Mouse (Mus musculus) hindbrain, embryonic 11.5 days (tissue): ENCODE data around the gene Gm49388. TPM values are rescaled to one million over a fixed set of nuclear protein-coding genes. Genes with fewer than 3 reads are reported as not detected.
"Not testable (repeated sequence)": the region's sequence is repeated elsewhere in the genome, so short reads cannot be mapped to it uniquely, and the experiment has no call there.

Experiments used
- ATAC-seq: fragments of 200-750 bp; cut with Nextera tagmentation; 2 replicates; pipeline ENCODE4 v1.8.0; 2017; ENCODE audit warnings: mild to moderate bottlenecking, moderate TSS enrichment, moderate library complexity; ENCODE audit not compliant: low FRiP score
- DNase-seq: peaks from one replicate; pipeline ENCODE4 v3.0.0-alpha.2; 2015; ENCODE audit warnings: low spot score
- H3K27ac ChIP-seq: fragments of 300-500 bp; sonication (generic); 2 replicates; pipeline ENCODE4 v1.5.1; 2014; ENCODE audit warnings: mild to moderate bottlenecking, low read depth, low read length
- H3K27me3 ChIP-seq: fragments of 300-500 bp; sonication (generic); 2 replicates; pipeline ENCODE4 v1.6.1; 2014; ENCODE audit warnings: mild to moderate bottlenecking, low read length, moderate library complexity, mixed read lengths; ENCODE audit not compliant: control insufficient read depth, insufficient read depth
- H3K36me3 ChIP-seq: fragments of 300-500 bp; sonication (generic); 2 replicates; pipeline ENCODE4 v1.6.1; 2014; ENCODE audit warnings: mild to moderate bottlenecking, low read length, moderate library complexity, mixed read lengths; ENCODE audit not compliant: control insufficient read depth, insufficient read depth
- H3K4me1 ChIP-seq: fragments of 300-500 bp; sonication (generic); replicated peaks from 2 replicates; pipeline ENCODE4 v1.6.1; 2014; ENCODE audit warnings: low read length, mixed read lengths; ENCODE audit not compliant: control insufficient read depth, insufficient read depth
- H3K4me2 ChIP-seq: fragments of 300-500 bp; sonication (generic); replicated peaks from 2 replicates; pipeline ENCODE4 v1.6.1; 2014; ENCODE audit warnings: mild to moderate bottlenecking, low read depth, low read length
- H3K4me3 ChIP-seq: fragments of 300-500 bp; sonication (generic); 2 replicates; pipeline ENCODE4 v1.5.1; 2014; ENCODE audit warnings: low read depth, low read length
- H3K9ac ChIP-seq: fragments of 300-500 bp; sonication (generic); 2 replicates; pipeline ENCODE4 v1.6.1; 2014; ENCODE audit warnings: low read depth, low read length
- H3K9me3 ChIP-seq: fragments of 300-500 bp; sonication (generic); 2 replicates; pipeline ENCODE4 v1.6.1; 2016; ENCODE audit warnings: low read length; ENCODE audit not compliant: control insufficient read depth
- WGBS: fragments of 180-500 bp; shearing (Covaris S2); extraction: QIAGEN DNeasy Blood & Tissue Kit; methylation state at CpG from one replicate; pipeline ENCODE4 v1.1.7; 2014; 5-methylcytosine and 5-hydroxymethylcytosine counted together
- polyA plus RNA-seq: library from polyadenylated mRNA; unstranded; fragments of >200 nt; fragmentation: Nextera tagmentation; extraction: Ambion mirVana; gene quantifications from 2 replicates; pipeline ENCODE4 v1.2.1, GENCODE M21; 2014

Gene Gm49388
- polyA plus RNA-seq, 1 experiment from 2014 or later = not detected

- WGBS = 91% methylated on average over 5 of the region's 5 CpGs
- Histone ChIP-seq H3K4me2 (no peak overlapping the region), H3K27me3 (no peaks in the 10 kb centered on the region), H3K27ac (no peak overlapping the region), H3K4me3 (no peak overlapping the region), H3K9me3 (no peaks in the 10 kb centered on the region), H3K4me1 (no peaks in the 10 kb centered on the region; the same call in 1 of the 2 replicates), H3K9ac (no peak overlapping the region), H3K36me3 (no peaks in the 10 kb centered on the region)
- ATAC-seq (no peak), DNase-seq (no peak)
Observed at GRCm38 (mm10) chr7:127837473-127837872, 52.1 kb downstream of the Gm49388 start.

- not testable (repeated sequence) for H3K27me3 ChIP-seq, ATAC-seq, H3K4me1 ChIP-seq, H3K27ac ChIP-seq, H3K4me3 ChIP-seq, DNase-seq, H3K36me3 ChIP-seq, H3K9ac ChIP-seq, H3K4me2 ChIP-seq, H3K9me3 ChIP-seq
- WGBS = 82% methylated on average over 4 of the region's 4 CpGs
Observed at GRCm38 (mm10) chr7:127837878-127838277, 52.5 kb downstream of the Gm49388 start.

- H3K4me3 ChIP-seq, H3K4me2 ChIP-seq, H3K9me3 ChIP-seq, DNase-seq, H3K4me1 ChIP-seq, ATAC-seq, H3K27me3 ChIP-seq, H3K36me3 ChIP-seq, H3K9ac ChIP-seq, H3K27ac ChIP-seq: not testable (repeated sequence)
- WGBS = 87% methylated on average over 2 of the region's 2 CpGs
Observed at GRCm38 (mm10) chr7:127840031-127840430, 54.6 kb downstream of the Gm49388 start.

- no peaks in the 10 kb centered on the region; the same call in 1 of the 2 replicates for H3K36me3 ChIP-seq
- 4% methylated on average over 15 of the region's 15 CpGs for whole genome bisulfite sequencing
- peak overlapping the region; percentile 64 for H3K4me3 ChIP-seq
- peak overlapping the region; percentile 99 for H3K4me2 ChIP-seq
- DNase-seq (peak; percentile 9), ATAC-seq (peak; percentile 23; the same call in 1 of the 2 replicates)
- H3K9ac ChIP-seq = peak overlapping the region; percentile 57
- no peaks in the 10 kb centered on the region; the same call in 1 of the 2 replicates for H3K4me1 ChIP-seq
- peak overlapping the region; percentile 77 for H3K27ac ChIP-seq
- H3K27me3 ChIP-seq = no peaks in the 10 kb centered on the region
- no peaks in the 10 kb centered on the region for H3K9me3 ChIP-seq
Observed at GRCm38 (mm10) chr7:127840886-127841285, 55.5 kb downstream of the Gm49388 start.

GRCm38 (mm10) chr7:127841340-127842000 is 56.1 kb downstream of the Gm49388 start:
- peak overlapping the region; percentile 57 for H3K9ac ChIP-seq
- peak overlapping the region; percentile 77 for H3K27ac ChIP-seq
- WGBS = under 1% methylated on average over 46 of the region's 46 CpGs
- no peaks in the 10 kb centered on the region; the same call in 1 of the 2 replicates for H3K36me3 ChIP-seq
- ATAC-seq (peak; percentile 92), DNase-seq (peak; percentile 93)
- H3K9me3 ChIP-seq = no peaks in the 10 kb centered on the region
- peak overlapping the region; percentile 64 for H3K4me3 ChIP-seq
- H3K4me1 ChIP-seq = no peaks in the 10 kb centered on the region; the same call in 1 of the 2 replicates
- H3K4me2 ChIP-seq = peak overlapping the region; percentile 99
- H3K27me3 ChIP-seq = no peaks in the 10 kb centered on the region

GRCm38 (mm10) chr7:127842001-127842718 is 56.8 kb downstream of the Gm49388 start:
- Histone ChIP-seq H3K27ac (0 out of 2 replicates have a peak overlapping the region, but pooled peaks have one; percentile 7), H3K4me3 (peak overlapping the region; percentile 64), H3K36me3 (no peaks in the 10 kb centered on the region; the same call in 1 of the 2 replicates), H3K4me1 (no peaks in the 10 kb centered on the region; the same call in 1 of the 2 replicates), H3K27me3 (no peaks in the 10 kb centered on the region), H3K9ac (peak overlapping the region; percentile 57), H3K4me2 (peak overlapping the region; percentile 99), H3K9me3 (no peaks in the 10 kb centered on the region)
- DNase-seq (peak; percentile 80), ATAC-seq (peak; percentile 69)
- under 1% methylated on average over 40 of the region's 40 CpGs for WGBS

GRCm38 (mm10) chr7:127849973-127850875 is 64.8 kb downstream of the Gm49388 start:
- no peak for ATAC-seq
- 82% methylated on average over 6 of the region's 6 CpGs for WGBS
- Histone ChIP-seq H3K9me3 (no peaks in the 10 kb centered on the region), H3K27me3 (no peaks in the 10 kb centered on the region), H3K4me3 (no peak overlapping the region), H3K4me2 (no peak overlapping the region), H3K4me1 (no peaks in the 10 kb centered on the region), H3K27ac (no peak overlapping the region), H3K36me3 (no peaks in the 10 kb centered on the region), H3K9ac (no peak overlapping the region)
- DNase-seq = no peak

- ATAC-seq (no peak), DNase-seq (no peak)
- H3K4me1 ChIP-seq = no peaks in the 10 kb centered on the region
- no peaks in the 10 kb centered on the region for H3K27me3 ChIP-seq
- H3K9me3 ChIP-seq = no peaks in the 10 kb centered on the region
- H3K9ac ChIP-seq = no peak overlapping the region
- H3K36me3 ChIP-seq = no peaks in the 10 kb centered on the region
- no peak overlapping the region for H3K27ac ChIP-seq
- no peak overlapping the region for H3K4me2 ChIP-seq
- H3K4me3 ChIP-seq = no peak overlapping the region
- 78% methylated on average over 5 of the region's 5 CpGs for WGBS
Observed at GRCm38 (mm10) chr7:127850906-127851305, 65.5 kb downstream of the Gm49388 start.
